Mouse (Mus musculus): ENCODE measurements around the gene Traf2. TPM values are rescaled to one million over a fixed set of nuclear protein-coding genes. Genes with fewer than 3 reads are reported as not detected.

Traf2 gene
- total RNA-seq, 4 experiments from 2014 or later = 22.6 to 35.3 (median 30.6) TPM

GRCm38 (mm10) chr2:25541644-25542367, 4.9 kb downstream of the Traf2 start:
- no peak for DNase-seq

GRCm38 (mm10) chr2:25540541-25540948, 6.2 kb downstream of the Traf2 start:
- peak; percentile 64 for DNase-seq

GRCm38 (mm10) chr2:25536531-25536930, 10.2 kb downstream of the Traf2 start:
- peak; percentile 82 for DNase-seq

- no peak for DNase-seq
These were observed 11.9 kb downstream of the Traf2 start for GRCm38 (mm10) chr2:25534866-25535182.

GRCm38 (mm10) chr2:25534178-25534865, 12.4 kb downstream of the Traf2 start:
- DNase-seq = peak; percentile 93

GRCm38 (mm10) chr2:25533707-25534106, 13.0 kb downstream of the Traf2 start:
- no peak for DNase-seq

GRCm38 (mm10) chr2:25526510-25527302, 20.0 kb downstream of the Traf2 start:
- no peak for DNase-seq

GRCm38 (mm10) chr2:25509912-25510311, 36.8 kb downstream of the Traf2 start:
- no peak for DNase-seq

- no peak for DNase-seq
These were observed 39.8 kb downstream of the Traf2 start for GRCm38 (mm10) chr2:25506964-25507363.

- DNase-seq = no peak
These were observed 40.9 kb downstream of the Traf2 start for GRCm38 (mm10) chr2:25505860-25506259.

GRCm38 (mm10) chr2:25505000-25505399, 41.7 kb downstream of the Traf2 start:
- DNase-seq = no peak

- no peak for DNase-seq
These were observed 42.2 kb downstream of the Traf2 start for GRCm38 (mm10) chr2:25504538-25504937.

- no peak for DNase-seq
These were observed 44.0 kb downstream of the Traf2 start for GRCm38 (mm10) chr2:25502726-25503125.

GRCm38 (mm10) chr2:25501593-25502486, 44.9 kb downstream of the Traf2 start, which contains the start of gene C8g:
Gene C8g, minus strand, starts transcription at chr2:25501719.
- no peak for DNase-seq

GRCm38 (mm10) chr2:25500576-25501405, 45.9 kb downstream of the Traf2 start, which contains the start of gene Fbxw5:
Gene Fbxw5, plus strand, starts transcription at chr2:25500750.
- peak; percentile 82 for DNase-seq

- DNase-seq = no peak
These were observed 46.6 kb downstream of the Traf2 start for GRCm38 (mm10) chr2:25500071-25500575.

- DNase-seq = no peak
These were observed 47.9 kb downstream of the Traf2 start for GRCm38 (mm10) chr2:25498622-25499478.

- no peak for DNase-seq
These were observed 48.7 kb downstream of the Traf2 start for GRCm38 (mm10) chr2:25497846-25498575.

- DNase-seq = no peak
These were observed 50.3 kb downstream of the Traf2 start for GRCm38 (mm10) chr2:25496462-25496861.
